Comparison of ENCODE assay signal across 8 mouse cellular contexts in genomic region chr4:133887249-133887648, GRCm38 (mm10). TPM values are rescaled to one million over a fixed set of nuclear protein-coding genes. Genes with fewer than 3 reads are reported as not detected.
A peak's percentile ranks its signal among the peaks of the same experiment; 100 is the strongest.
DNase-seq lines count a peak whose midpoint lies in the region; ATAC-seq and TF ChIP-seq lines count a peak whose summit lies in the region.

No protein-coding gene starts in this region.

- no peaks in the 10 kb centered on the region for H3K27me3 ChIP-seq in forebrain, embryonic 15.5 days
- H3K27me3 ChIP-seq in kidney, embryonic 14.5 days (ENCODE audit: control insufficient read depth, insufficient read depth, low read length) = no peaks in the 10 kb centered on the region

- peak; percentile 60 for ATAC-seq in forebrain, embryonic 15.5 days (replicated peaks)
- peak; percentile 34 for ATAC-seq in kidney, embryonic 14.5 days (ENCODE audit: low FRiP score, low TSS enrichment)
- peak; percentile 55 for ATAC-seq in megakaryocyte, adult 5-6 weeks (ENCODE audit: poor library complexity, severe bottlenecking)

- no peak for TF ChIP-seq CTCF in bone marrow macrophage, adult 2 months (IDR thresholded peaks at IDR 0.05; ENCODE audit: low read depth, low read length)

- H3K9me3 ChIP-seq in forebrain, embryonic 15.5 days = no peaks in the 10 kb centered on the region
- no peaks in the 10 kb centered on the region for H3K9me3 ChIP-seq in kidney, embryonic 14.5 days (ENCODE audit: control insufficient read depth, low read length)

- TF ChIP-seq POLR2A in bone marrow macrophage, adult 2 months (IDR thresholded peaks at IDR 0.05; ENCODE audit: borderline replicate concordance, low read depth, low read length) = no peak

- peak overlapping the region; percentile 92 for H3K4me3 ChIP-seq in bone marrow macrophage, adult 2 months (ENCODE audit: insufficient read depth, low read length)
- peak overlapping the region; percentile 76 for H3K4me3 ChIP-seq in forebrain, embryonic 15.5 days
- peak overlapping the region; percentile 85 for H3K4me3 ChIP-seq in kidney, embryonic 14.5 days (ENCODE audit: low read length)

- peak; percentile 59 to 65 for DNase-seq in lung, adult 18-20 months
- DNase-seq in lung, postnatal 25 days (ENCODE audit: low spot score) = no peak
- DNase-seq in layer of hippocampus, adult 18-20 months (ENCODE audit: low spot score in 2 of 2) = no peak
- DNase-seq in adipocyte (ENCODE audit: low spot score) = no peak

- WGBS in forebrain, embryonic 15.5 days = 3% methylated on average over 29 of the region's 32 CpGs
- WGBS in kidney, embryonic 14.5 days = under 1% methylated on average over 30 of the region's 32 CpGs

- peak overlapping the region; percentile 93 for H3K4me2 ChIP-seq in forebrain, embryonic 15.5 days (replicated peaks)
- peak overlapping the region; percentile 96 for H3K4me2 ChIP-seq in kidney, embryonic 14.5 days (replicated peaks; ENCODE audit: low read depth, low read length)

- no peaks in the 10 kb centered on the region for H3K36me3 ChIP-seq in forebrain, embryonic 15.5 days
- no peaks in the 10 kb centered on the region for H3K36me3 ChIP-seq in kidney, embryonic 14.5 days (ENCODE audit: control insufficient read depth, insufficient read depth, low read length)

- no peak overlapping the region for H3K27ac ChIP-seq in bone marrow macrophage, adult 2 months (ENCODE audit: insufficient read depth, low read depth, low read length)
- peak overlapping the region; percentile 33; the same call in 1 of the 2 replicates for H3K27ac ChIP-seq in forebrain, embryonic 15.5 days (replicated peaks)
- peak overlapping the region; percentile 85 for H3K27ac ChIP-seq in kidney, embryonic 14.5 days (ENCODE audit: low read depth, low read length)

- H3K4me1 ChIP-seq in bone marrow macrophage, adult 2 months (ENCODE audit: control insufficient read depth, insufficient read depth, low read length) = peaks cover 17% of the 10 kb centered on the region
- peaks cover 9% of the 10 kb centered on the region for H3K4me1 ChIP-seq in forebrain, embryonic 15.5 days
- H3K4me1 ChIP-seq in kidney, embryonic 14.5 days (ENCODE audit: control insufficient read depth, insufficient read depth, low read length) = peaks cover 16% of the 10 kb centered on the region

- peak overlapping the region; percentile 77 for H3K9ac ChIP-seq in forebrain, embryonic 15.5 days (replicated peaks)
- H3K9ac ChIP-seq in kidney, embryonic 14.5 days (ENCODE audit: low read depth, low read length) = peak overlapping the region; percentile 83

RNA-seq across cellular contexts. Expression of gene Rps6ka1, which starts 0.3 kb away (rescaled TPM):
- polyA plus RNA-seq in bone marrow macrophage, adult 2 months (2012; ENCODE audit: insufficient read depth, insufficient read length, missing spikeins) = 100 and 101 TPM in 2 replicates
- 15.6 and 16.5 TPM in 2 replicates for polyA plus RNA-seq in forebrain, embryonic 15.5 days (2015; fragmentation: Nextera tagmentation; extraction: Ambion mirVana)
- 29.6 and 49.8 TPM in 2 replicates for polyA plus RNA-seq in kidney, embryonic 14.5 days (2014; fragmentation: Nextera tagmentation; extraction: Ambion mirVana)
- total RNA-seq in megakaryocyte, adult 5-6 weeks (2015) = 109 and 112 TPM in 2 replicates
- 156 and 160 TPM in 2 replicates for total RNA-seq in megakaryocyte, adult 5-6 weeks (2017)
- 10 to 100 TPM; 10.6 to 10.9 TPM for total RNA-seq in layer of hippocampus, adult 18-20 months (2021)

Comparison
In these comparisons a context has a peak if more than half of its experiments do, and no peak if none do; other contexts are left out.
1. DNase-seq: peak in lung, adult 18-20 months (2 of 2); none in lung, postnatal 25 days (single experiment), layer of hippocampus, adult 18-20 months (0 of 2) and adipocyte (single experiment).
2. Peak in every context shown above with its lines, with median percentiles within 50 percentile points of each other: H3K4me3 ChIP-seq and ATAC-seq.